Comparison of ENCODE assay signal across 23 mouse cellular contexts in the genomic region with DNA sequence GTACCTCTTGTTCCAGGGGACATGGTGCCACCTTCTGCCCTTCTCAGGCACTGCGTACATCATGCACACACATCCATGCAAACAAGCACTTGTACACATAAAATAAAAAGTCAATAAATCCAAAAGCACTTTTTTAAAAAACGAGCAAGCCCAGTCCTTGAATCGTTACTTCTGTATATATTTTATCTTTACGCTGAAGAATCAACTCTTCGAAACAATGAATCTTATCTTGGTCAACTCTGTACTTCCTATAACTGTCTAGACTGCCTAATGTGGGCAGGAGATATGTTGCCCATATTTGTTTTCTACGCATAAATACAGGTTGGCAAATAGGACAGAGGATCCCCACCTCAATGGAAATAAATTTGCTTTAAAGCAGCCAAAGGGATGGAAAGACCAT.
"Had no signal": no experiment of that assay in that cellular context is flagged by ENCODE, and none has a peak within 500 bp of the region (broad histone marks: within the 10 kb centered on the region; RNA-seq: fewer than 3 reads in every experiment).

No protein-coding gene starts in this region.

- H3K4me3 ChIP-seq: gastrocnemius, adult 2 months; heart, adult 2 months; heart, embryonic 12.5 days; hindbrain, embryonic 10.5 days; hindbrain, embryonic 12.5 days; intestine, embryonic 15.5 days; layer of hippocampus, adult 2 months; limb, embryonic 13.5 days; limb, embryonic 15.5 days; liver, embryonic 12.5 days had no signal

- H3K9ac ChIP-seq: heart, embryonic 12.5 days; hindbrain, embryonic 12.5 days; hindbrain, embryonic 14.5 days; intestine, embryonic 15.5 days; limb, embryonic 13.5 days; limb, embryonic 15.5 days; liver, embryonic 12.5 days; liver, embryonic 14.5 days had no signal

- H3K4me1 ChIP-seq: heart, embryonic 12.5 days; hindbrain, embryonic 10.5 days; hindbrain, embryonic 12.5 days; intestine, embryonic 15.5 days; limb, embryonic 13.5 days; limb, embryonic 15.5 days; liver, embryonic 12.5 days had no signal

- DNase-seq: gastrocnemius, adult 2 months; gastrocnemius, postnatal 10 days; gastrocnemius, postnatal 25 days; heart, adult 2 months; heart, postnatal 10 days; heart, postnatal 4 days; kidney, adult 18-20 months; kidney, adult 8-10 months; kidney, postnatal 10 days; kidney, postnatal 25 days; kidney, postnatal 4 days; layer of hippocampus, postnatal 36 days; left cerebral cortex, postnatal 4 days had no signal

- H3K27me3 ChIP-seq: heart, embryonic 12.5 days; hindbrain, embryonic 12.5 days; intestine, embryonic 15.5 days; limb, embryonic 13.5 days; limb, embryonic 15.5 days; liver, embryonic 12.5 days had no signal

- H3K36me3 ChIP-seq: heart, embryonic 12.5 days; hindbrain, embryonic 10.5 days; hindbrain, embryonic 12.5 days; intestine, embryonic 15.5 days; limb, embryonic 13.5 days; limb, embryonic 15.5 days; liver, embryonic 12.5 days had no signal

- H3K9me3 ChIP-seq: heart, embryonic 12.5 days; hindbrain, embryonic 10.5 days; hindbrain, embryonic 12.5 days; intestine, embryonic 15.5 days; limb, embryonic 15.5 days; liver, embryonic 12.5 days had no signal

- H3K27ac ChIP-seq: gastrocnemius, adult 2 months; heart, adult 2 months; hindbrain, embryonic 10.5 days; hindbrain, embryonic 12.5 days; hindbrain, embryonic 14.5 days; intestine, embryonic 15.5 days; layer of hippocampus, adult 2 months; limb, embryonic 13.5 days; limb, embryonic 15.5 days; liver, embryonic 12.5 days; liver, embryonic 14.5 days had no signal
